Mouse (Mus musculus): ENCODE results near the gene AW549877.
A peak's percentile ranks its signal among the peaks of the same experiment; 100 is the strongest.

Gene AW549877

GRCm38 (mm10) chr15:3982732-3983131 lies 12.8 kb downstream of the AW549877 start:
- DNase-seq = no peak

- no peak for DNase-seq
Observed at GRCm38 (mm10) chr15:3979871-3980270, 15.7 kb downstream of the AW549877 start.

- peak; percentile 99 for DNase-seq
Observed at GRCm38 (mm10) chr15:3979061-3979848, 16.3 kb downstream of the AW549877 start, which contains the start of gene Fbxo4. Gene Fbxo4, minus strand, starts transcription at chr15:3979573.

GRCm38 (mm10) chr15:3978279-3978678 lies 17.3 kb downstream of the AW549877 start:
- DNase-seq = no peak

GRCm38 (mm10) chr15:3973300-3973699 lies 22.2 kb downstream of the AW549877 start:
- no peak for DNase-seq

- DNase-seq = no peak
Observed at GRCm38 (mm10) chr15:3970193-3970592, 25.4 kb downstream of the AW549877 start.

- no peak for DNase-seq
Observed at GRCm38 (mm10) chr15:3969743-3970142, 25.8 kb downstream of the AW549877 start.

GRCm38 (mm10) chr15:3962251-3962650 lies 33.3 kb downstream of the AW549877 start:
- DNase-seq = peak; percentile 94

- DNase-seq = no peak
Observed at GRCm38 (mm10) chr15:3960094-3960493, 35.5 kb downstream of the AW549877 start.

GRCm38 (mm10) chr15:3957982-3958381 lies 37.6 kb downstream of the AW549877 start:
- DNase-seq = no peak

- no peak for DNase-seq
Observed at GRCm38 (mm10) chr15:3954971-3955370, 40.6 kb downstream of the AW549877 start.

GRCm38 (mm10) chr15:3938132-3938531 lies 57.4 kb downstream of the AW549877 start:
- DNase-seq = no peak

- DNase-seq = no peak
Observed at GRCm38 (mm10) chr15:3936056-3936455, 59.5 kb downstream of the AW549877 start.

- no peak for DNase-seq
Observed at GRCm38 (mm10) chr15:3933466-3933865, 62.1 kb downstream of the AW549877 start.
